Mouse (Mus musculus) WW6 (cell line): Measurements from ENCODE around the gene Frmd4a.
"Not testable (repeated sequence)": the region's sequence is repeated elsewhere in the genome, so short reads cannot be mapped to it uniquely, and the experiment has no call there.

Experiments
- DNase-seq: peaks from one replicate; pipeline ENCODE4 v3.0.0-alpha.2; 2013; ENCODE audit warnings: low read depth, low spot score

The Frmd4a gene

GRCm38 (mm10) chr2:4335881-4336280 lies 318.4 kb downstream of the Frmd4a start:
- DNase-seq = no peak

- DNase-seq = not testable (repeated sequence)
Observed at GRCm38 (mm10) chr2:4338290-4338689, 320.8 kb downstream of the Frmd4a start.

- no peak for DNase-seq
Observed at GRCm38 (mm10) chr2:4339128-4339527, 321.6 kb downstream of the Frmd4a start.

- DNase-seq = no peak
Observed at GRCm38 (mm10) chr2:4339530-4340218, 322.2 kb downstream of the Frmd4a start.

- no peak for DNase-seq
Observed at GRCm38 (mm10) chr2:4340378-4340777, 322.9 kb downstream of the Frmd4a start.

GRCm38 (mm10) chr2:4341141-4341540 lies 323.6 kb downstream of the Frmd4a start:
- no peak for DNase-seq

GRCm38 (mm10) chr2:4342005-4342404 lies 324.5 kb downstream of the Frmd4a start:
- DNase-seq = no peak

- no peak for DNase-seq
Observed at GRCm38 (mm10) chr2:4344411-4344810, 326.9 kb downstream of the Frmd4a start.

- DNase-seq = no peak
Observed at GRCm38 (mm10) chr2:4346232-4346631, 328.7 kb downstream of the Frmd4a start.

GRCm38 (mm10) chr2:4346953-4347352 lies 329.4 kb downstream of the Frmd4a start:
- DNase-seq = no peak

GRCm38 (mm10) chr2:4347782-4348181 lies 330.3 kb downstream of the Frmd4a start:
- no peak for DNase-seq

- no peak for DNase-seq
Observed at GRCm38 (mm10) chr2:4348509-4348908, 331.0 kb downstream of the Frmd4a start.

GRCm38 (mm10) chr2:4356812-4357384 lies 339.4 kb downstream of the Frmd4a start:
- DNase-seq = no peak

- DNase-seq = no peak
Observed at GRCm38 (mm10) chr2:4361981-4362834, 344.7 kb downstream of the Frmd4a start.

GRCm38 (mm10) chr2:4364908-4365307 lies 347.4 kb downstream of the Frmd4a start:
- DNase-seq = no peak

GRCm38 (mm10) chr2:4368544-4368943 lies 351.0 kb downstream of the Frmd4a start:
- no peak for DNase-seq

GRCm38 (mm10) chr2:4370499-4370898 lies 353.0 kb downstream of the Frmd4a start:
- DNase-seq = no peak

- DNase-seq = no peak
Observed at GRCm38 (mm10) chr2:4371341-4371740, 353.8 kb downstream of the Frmd4a start.

- no peak for DNase-seq
Observed at GRCm38 (mm10) chr2:4378844-4379243, 361.3 kb downstream of the Frmd4a start.

- no peak for DNase-seq
Observed at GRCm38 (mm10) chr2:4380435-4380834, 362.9 kb downstream of the Frmd4a start.

- DNase-seq = no peak
Observed at GRCm38 (mm10) chr2:4380926-4381325, 363.4 kb downstream of the Frmd4a start.

GRCm38 (mm10) chr2:4386468-4386867 lies 369.0 kb downstream of the Frmd4a start:
- DNase-seq = no peak

- no peak for DNase-seq
Observed at GRCm38 (mm10) chr2:4389330-4389729, 371.8 kb downstream of the Frmd4a start.
